Mouse (Mus musculus) bone marrow macrophage, adult 2 months (primary cell): ENCODE measurements around the gene Aagab. TPM values are rescaled to one million over a fixed set of nuclear protein-coding genes. Genes with fewer than 3 reads are reported as not detected.

Source experiments
- H3K27ac ChIP-seq: 2 replicates; pipeline ENCODE4 v1.5.1; 2012; ENCODE audit warnings: low read depth, low read length; ENCODE audit not compliant: insufficient read depth
- H3K4me1 ChIP-seq: 2 replicates; pipeline ENCODE4 v1.6.1; 2012; ENCODE audit warnings: low read length; ENCODE audit not compliant: control insufficient read depth, insufficient read depth
- H3K4me3 ChIP-seq: 2 replicates; pipeline ENCODE4 v1.5.1; 2012; ENCODE audit warnings: mild to moderate bottlenecking, low read length, moderate library complexity; ENCODE audit not compliant: insufficient read depth
- CTCF ChIP-seq: IDR thresholded peaks from 2 replicates; pipeline ENCODE4 v1.5.1; 2012; ENCODE audit warnings: low read depth, mild to moderate bottlenecking, low read length, moderate library complexity
- POLR2A ChIP-seq: IDR thresholded peaks from 2 replicates; pipeline ENCODE4 v1.6.1; 2012; ENCODE audit warnings: mild to moderate bottlenecking, low read depth, low read length, borderline replicate concordance
- polyA plus RNA-seq: library from polyadenylated mRNA; stranded (reverse); fragments of >200 nt; gene quantifications from 2 replicates; pipeline ENCODE4 v1.2.4, GENCODE M21; 2012; ENCODE audit not compliant: missing spikeins, insufficient read depth, insufficient read length

Gene Aagab
- polyA plus RNA-seq, 1 experiment = 46.2 TPM

- TF ChIP-seq POLR2A (no peak), CTCF (no peak)
- Histone ChIP-seq H3K4me3 (no peak overlapping the region), H3K4me1 (no peaks in the 10 kb centered on the region), H3K27ac (no peak overlapping the region)
These were observed 51.2 kb downstream of the Aagab start for GRCm38 (mm10) chr9:63653666-63654065.

GRCm38 (mm10) chr9:63654575-63654974, 52.1 kb downstream of the Aagab start:
- Histone ChIP-seq H3K4me1 (no peaks in the 10 kb centered on the region), H3K27ac (no peak overlapping the region), H3K4me3 (no peak overlapping the region)
- TF ChIP-seq CTCF (no peak), POLR2A (no peak)

- TF ChIP-seq POLR2A (no peak), CTCF (no peak)
- no peaks in the 10 kb centered on the region for H3K4me1 ChIP-seq
- H3K27ac ChIP-seq = no peak overlapping the region
- H3K4me3 ChIP-seq = no peak overlapping the region
These were observed 52.6 kb downstream of the Aagab start for GRCm38 (mm10) chr9:63655092-63655491.

GRCm38 (mm10) chr9:63657167-63657566, 54.7 kb downstream of the Aagab start:
- H3K27ac ChIP-seq = no peak overlapping the region
- TF ChIP-seq CTCF (no peak), POLR2A (no peak)
- H3K4me3 ChIP-seq = no peak overlapping the region
- no peaks in the 10 kb centered on the region for H3K4me1 ChIP-seq

GRCm38 (mm10) chr9:63658436-63658835, 56.0 kb downstream of the Aagab start:
- TF ChIP-seq POLR2A = no peak
- no peak for TF ChIP-seq CTCF
- Histone ChIP-seq H3K4me3 (no peak overlapping the region), H3K4me1 (no peaks in the 10 kb centered on the region), H3K27ac (no peak overlapping the region)

GRCm38 (mm10) chr9:63658970-63659371, 56.5 kb downstream of the Aagab start:
- H3K4me1 ChIP-seq = no peaks in the 10 kb centered on the region
- no peak overlapping the region for H3K27ac ChIP-seq
- H3K4me3 ChIP-seq = no peak overlapping the region
- TF ChIP-seq CTCF (no peak), POLR2A (no peak)

- no peak for TF ChIP-seq CTCF
- no peak for TF ChIP-seq POLR2A
- H3K27ac ChIP-seq = no peak overlapping the region
- H3K4me1 ChIP-seq = no peaks in the 10 kb centered on the region
- no peak overlapping the region for H3K4me3 ChIP-seq
These were observed 57.6 kb downstream of the Aagab start for GRCm38 (mm10) chr9:63660061-63660460.

GRCm38 (mm10) chr9:63660691-63661090, 58.2 kb downstream of the Aagab start:
- Histone ChIP-seq H3K4me1 (no peaks in the 10 kb centered on the region), H3K27ac (no peak overlapping the region), H3K4me3 (no peak overlapping the region)
- TF ChIP-seq CTCF (no peak), POLR2A (no peak)

- no peaks in the 10 kb centered on the region for H3K4me1 ChIP-seq
- H3K4me3 ChIP-seq = no peak overlapping the region
- no peak overlapping the region for H3K27ac ChIP-seq
- no peak for TF ChIP-seq POLR2A
- TF ChIP-seq CTCF = no peak
These were observed 60.3 kb downstream of the Aagab start for GRCm38 (mm10) chr9:63662759-63663158.

- TF ChIP-seq POLR2A = no peak
- TF ChIP-seq CTCF = no peak
- H3K4me3 ChIP-seq = no peak overlapping the region
- no peaks in the 10 kb centered on the region for H3K4me1 ChIP-seq
- H3K27ac ChIP-seq = no peak overlapping the region
These were observed 60.8 kb downstream of the Aagab start for GRCm38 (mm10) chr9:63663222-63663621.

- Histone ChIP-seq H3K4me3 (no peak overlapping the region), H3K4me1 (no peaks in the 10 kb centered on the region), H3K27ac (no peak overlapping the region)
- TF ChIP-seq CTCF = no peak
These were observed 61.9 kb downstream of the Aagab start for GRCm38 (mm10) chr9:63664300-63664745.
